Comparison of ENCODE assay signal across 10 mouse cellular contexts in the genomic region with DNA sequence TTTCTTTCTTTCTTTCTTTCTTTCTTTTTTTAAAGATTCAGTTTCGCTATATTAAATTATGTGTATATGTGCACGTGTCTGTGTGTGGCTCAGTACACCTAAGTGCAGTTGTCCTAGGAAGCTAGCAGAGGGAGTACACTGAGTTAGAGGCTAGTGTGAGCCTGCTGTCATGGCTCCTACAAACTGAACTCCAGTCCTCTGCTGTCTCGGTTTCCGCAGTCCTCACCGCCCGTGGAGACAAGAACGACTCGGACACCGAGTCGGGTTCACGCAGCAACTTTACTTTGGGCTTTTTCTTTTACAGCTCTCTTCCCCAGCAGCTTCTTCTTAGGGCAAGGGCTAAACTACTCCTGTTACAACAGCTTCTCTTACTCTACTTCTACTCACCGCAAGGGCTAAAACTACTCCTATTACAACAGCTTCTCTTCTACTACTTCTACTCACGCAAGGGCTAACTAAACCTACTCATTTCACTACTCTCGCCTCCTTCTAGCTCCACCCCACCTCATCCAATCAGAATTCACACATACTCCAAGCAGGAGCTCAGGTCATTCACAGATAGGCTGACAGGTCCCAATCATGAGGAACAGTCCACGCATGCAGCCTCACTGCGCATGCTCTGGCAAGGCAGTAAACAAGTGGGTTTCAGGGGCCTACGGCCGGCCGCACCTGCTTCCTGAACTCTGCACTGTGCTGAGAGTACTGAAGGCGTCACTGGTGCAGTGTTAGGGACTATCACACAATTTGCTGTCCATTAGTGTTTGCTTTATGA. TPM values are rescaled to one million over a fixed set of nuclear protein-coding genes. Genes with fewer than 3 reads are reported as not detected.
A peak's percentile ranks its signal among the peaks of the same experiment; 100 is the strongest.
DNase-seq lines count a peak whose midpoint lies in the region; ATAC-seq lines count a peak whose summit lies in the region.
"Had no signal": no experiment of that assay in that cellular context is flagged by ENCODE, and none has a peak within 500 bp of the region (broad histone marks: within the 10 kb centered on the region; RNA-seq: fewer than 3 reads in every experiment).

No protein-coding gene starts in this region.

- no peaks in the 10 kb centered on the region for H3K36me3 ChIP-seq in stomach, embryonic 15.5 days
- H3K36me3 ChIP-seq in hindbrain, embryonic 12.5 days, result no peaks in the 10 kb centered on the region

- no peak overlapping the region for H3K4me3 ChIP-seq in stomach, embryonic 15.5 days (replicated peaks)
- no peak overlapping the region for H3K4me3 ChIP-seq in hindbrain, embryonic 12.5 days

- ATAC-seq in CD4-positive, CD25-positive, alpha-beta regulatory T cell, adult 4 months, result no peak
- ATAC-seq in stomach, embryonic 15.5 days (ENCODE audit: insufficient read depth, low FRiP score, low read depth), result peak; percentile 58
- ATAC-seq in hindbrain, embryonic 12.5 days (ENCODE audit: low FRiP score), result no peak

- peak; percentile 44 for DNase-seq in CD4-positive, CD25-positive, alpha-beta regulatory T cell, adult 2 months (ENCODE audit: low read depth, low spot score)
- peak; percentile 30 for DNase-seq in induced T-regulatory cell, adult 2 months (ENCODE audit: low read depth)
- DNase-seq in lung, postnatal 36 days, result peak; percentile 63
- DNase-seq in gastrocnemius, postnatal 25 days, result no peak
- no peak for DNase-seq in urinary bladder, postnatal 10 days (ENCODE audit: low spot score)
- DNase-seq: cerebellum, postnatal 10 days had no signal

- H3K4me1 ChIP-seq in stomach, embryonic 15.5 days, result 0 out of 2 replicates have a peak, but pooled peaks cover 2% of the 10 kb centered on the region
- H3K4me1 ChIP-seq in hindbrain, embryonic 12.5 days, result 0 out of 2 replicates have a peak, but pooled peaks cover 3% of the 10 kb centered on the region

- H3K9me3 ChIP-seq in stomach, embryonic 15.5 days, result no peaks in the 10 kb centered on the region
- no peaks in the 10 kb centered on the region for H3K9me3 ChIP-seq in hindbrain, embryonic 12.5 days (replicated peaks)

- 0 out of 2 replicates have a peak overlapping the region, but pooled peaks have one; percentile 2 for H3K27ac ChIP-seq in stomach, embryonic 15.5 days
- no peak overlapping the region for H3K27ac ChIP-seq in hindbrain, embryonic 12.5 days

- no peak overlapping the region for H3K4me2 ChIP-seq in stomach, embryonic 15.5 days
- H3K4me2 ChIP-seq in hindbrain, embryonic 12.5 days (replicated peaks), result no peak overlapping the region

- 79% methylated on average over 20 of the region's 20 CpGs for WGBS in stomach, embryonic 15.5 days
- WGBS in hindbrain, embryonic 12.5 days, result 89% methylated on average over 20 of the region's 20 CpGs

- no peak overlapping the region for H3K9ac ChIP-seq in stomach, embryonic 15.5 days
- H3K9ac ChIP-seq in hindbrain, embryonic 12.5 days, result no peak overlapping the region

- H3K27me3 ChIP-seq in stomach, embryonic 15.5 days (replicated peaks), result no peaks in the 10 kb centered on the region
- no peaks in the 10 kb centered on the region for H3K27me3 ChIP-seq in hindbrain, embryonic 12.5 days

RNA-seq across cellular contexts. Expression of a gene that starts 14.7 kb away (rescaled TPM):
- polyA plus RNA-seq in CD4-positive, CD25-positive, alpha-beta regulatory T cell, adult 4 months (2017; shearing (Covaris generic)), result not detected
- 0.40 and 0.43 TPM in 2 replicates for polyA plus RNA-seq in stomach, embryonic 15.5 days (2015; fragmentation: Nextera tagmentation; extraction: Ambion mirVana)
- total RNA-seq in gastrocnemius, postnatal 25 days (2021), result not detected
- 0.10 and 0.52 TPM in 2 replicates for polyA plus RNA-seq in hindbrain, embryonic 12.5 days (2016; fragmentation: Nextera tagmentation; extraction: Ambion mirVana)
- total RNA-seq: layer of hippocampus, adult 18-20 months had no signal

Comparison
In these comparisons a context has a peak if more than half of its experiments do, and no peak if none do; other contexts are left out.
1. DNase-seq: peak in CD4-positive, CD25-positive, alpha-beta regulatory T cell, adult 2 months (single experiment), induced T-regulatory cell, adult 2 months (single experiment) and lung, postnatal 36 days (single experiment); none in gastrocnemius, postnatal 25 days (single experiment) and urinary bladder, postnatal 10 days (single experiment).